Mouse (Mus musculus) intestine, embryonic 14.5 days (tissue): ENCODE results near the gene Cers6. TPM values are rescaled to one million over a fixed set of nuclear protein-coding genes. Genes with fewer than 3 reads are reported as not detected.

Experiments
- polyA plus RNA-seq: library from polyadenylated mRNA; unstranded; fragments of >200 nt; fragmentation: Nextera tagmentation; extraction: Ambion mirVana; gene quantifications from 2 replicates; pipeline ENCODE4 v1.2.1, GENCODE M21; 2014

The Cers6 gene
- polyA plus RNA-seq, 1 experiment from 2014 or later = 49.0 TPM

Other genes starting within 250 kb of the Cers6 start
- not detected in 2 replicates for gene 4932414N04Rik, start 205.0 kb upstream of the Cers6 start, polyA plus RNA-seq